Mouse (Mus musculus) liver, adult 2 months (tissue): ENCODE data around the gene Crtc1. TPM values are rescaled to one million over a fixed set of nuclear protein-coding genes. Genes with fewer than 3 reads are reported as not detected.

Experiments used
- DNase-seq: peaks from one replicate; pipeline ENCODE4 v3.0.0-alpha.2; 2011; ENCODE audit warnings: low read depth, low spot score; ENCODE audit errors: extremely low read depth
- H3K27ac ChIP-seq: fragments of 200-500 bp; replicated peaks from 2 replicates; pipeline ENCODE4 v1.5.1; 2012; ENCODE audit warnings: low read depth, mild to moderate bottlenecking, control low read depth, inconsistent platforms, low read length; ENCODE audit not compliant: insufficient read depth
- H3K27me3 ChIP-seq: fragments of 200-500 bp; 2 replicates; pipeline ENCODE4 v1.6.1; 2012; ENCODE audit warnings: mild to moderate bottlenecking, moderate library complexity, low read length, inconsistent platforms; ENCODE audit not compliant: control insufficient read depth, insufficient read depth
- H3K36me3 ChIP-seq: fragments of 200-500 bp; 2 replicates; pipeline ENCODE4 v1.6.1; 2012; ENCODE audit warnings: low read length, inconsistent platforms; ENCODE audit not compliant: control insufficient read depth, insufficient read depth
- H3K4me1 ChIP-seq: fragments of 200-500 bp; 2 replicates; pipeline ENCODE4 v1.6.1; 2011; ENCODE audit warnings: low read length; ENCODE audit not compliant: control insufficient read depth, insufficient read depth
- H3K4me3 ChIP-seq: fragments of 200-500 bp; 2 replicates; pipeline ENCODE4 v1.5.1; 2011; ENCODE audit warnings: low read depth, mild to moderate bottlenecking, control low read depth, low read length, moderate library complexity; ENCODE audit not compliant: insufficient read depth
- H3K79me2 ChIP-seq: fragments of 200-500 bp; 2 replicates; pipeline ENCODE4 v1.6.1; 2012; ENCODE audit warnings: inconsistent platforms, mild to moderate bottlenecking, low read length, moderate library complexity; ENCODE audit not compliant: control insufficient read depth, insufficient read depth
- H3K9ac ChIP-seq: fragments of 200-500 bp; 2 replicates; pipeline ENCODE4 v1.6.1; 2012; ENCODE audit warnings: low read depth, mild to moderate bottlenecking, control low read depth, inconsistent platforms, low read length
- CTCF ChIP-seq: fragments of 200-500 bp; IDR thresholded peaks from 2 replicates; pipeline ENCODE4 v1.5.1; 2011; ENCODE audit warnings: low read depth, low read length, control low read depth
- POLR2A ChIP-seq: fragments of 200-500 bp; IDR thresholded peaks from 2 replicates; pipeline ENCODE4 v1.6.1; 2011; ENCODE audit warnings: low read length, control low read depth; ENCODE audit not compliant: insufficient read depth; ENCODE audit errors: extremely low read depth
- WGBS: fragments of 180-500 bp; shearing (Covaris S2); methylation state at CpG from one replicate; pipeline ENCODE4 v1.1.7; 2018; 5-methylcytosine and 5-hydroxymethylcytosine counted together
- polyA plus RNA-seq: library from polyadenylated mRNA; depleted of rRNA; stranded (reverse); fragments of >200 nt; gene quantifications from 2 replicates; pipeline ENCODE4 v1.2.3, GENCODE M21; 2012
- total RNA-seq: library from RNA; depleted of rRNA; stranded (reverse); fragments of >200 nt; gene quantifications from 2 replicates; pipeline ENCODE4 v1.2.3, GENCODE M21; 2014

Crtc1 gene
- total and polyA plus RNA-seq, 2 experiments, result 1.2 to 8.2 TPM

DNA sequence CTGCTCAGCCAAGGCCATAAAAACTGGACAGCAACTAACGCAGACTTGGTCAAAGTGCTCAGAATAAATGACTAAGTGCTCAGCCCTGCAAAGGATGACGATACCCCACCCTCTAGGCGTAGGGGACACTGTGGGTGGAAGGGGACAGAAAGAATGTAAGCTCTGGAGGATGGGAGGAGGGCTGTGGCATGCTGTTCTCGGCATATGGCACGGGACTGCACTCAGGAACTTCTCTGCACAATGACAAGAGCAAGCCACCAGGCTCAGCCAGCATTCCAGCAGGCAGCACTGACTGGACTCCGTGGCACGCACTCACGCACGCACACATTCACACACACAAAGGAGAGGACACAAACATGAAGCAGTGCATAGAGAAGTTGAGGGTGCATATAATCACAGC, 21.2 kb upstream of the Crtc1 start:
- TF ChIP-seq CTCF (no peak), POLR2A (no peak)
- Histone ChIP-seq H3K27ac (no peak overlapping the region), H3K9ac (no peak overlapping the region), H3K27me3 (no peaks in the 10 kb centered on the region), H3K36me3 (no peaks in the 10 kb centered on the region), H3K79me2 (no peaks in the 10 kb centered on the region), H3K4me3 (no peak overlapping the region), H3K4me1 (no peaks in the 10 kb centered on the region)
- 91% methylated on average over 9 of the region's 9 CpGs for WGBS
- DNase-seq, result no peak

- no peaks in the 10 kb centered on the region for H3K27me3 ChIP-seq
- H3K27ac ChIP-seq, result no peak overlapping the region
- H3K4me1 ChIP-seq, result no peaks in the 10 kb centered on the region
- TF ChIP-seq POLR2A (no peak), CTCF (no peak)
- no peaks in the 10 kb centered on the region for H3K36me3 ChIP-seq
- WGBS, result 95% methylated on average over 5 of the region's 5 CpGs
- H3K79me2 ChIP-seq, result no peaks in the 10 kb centered on the region
- no peak for DNase-seq
- no peak overlapping the region for H3K4me3 ChIP-seq
- H3K9ac ChIP-seq, result no peak overlapping the region
Measured at GRCm38 (mm10) chr8:70460199-70460598, 20.8 kb upstream of the Crtc1 start.

DNA sequence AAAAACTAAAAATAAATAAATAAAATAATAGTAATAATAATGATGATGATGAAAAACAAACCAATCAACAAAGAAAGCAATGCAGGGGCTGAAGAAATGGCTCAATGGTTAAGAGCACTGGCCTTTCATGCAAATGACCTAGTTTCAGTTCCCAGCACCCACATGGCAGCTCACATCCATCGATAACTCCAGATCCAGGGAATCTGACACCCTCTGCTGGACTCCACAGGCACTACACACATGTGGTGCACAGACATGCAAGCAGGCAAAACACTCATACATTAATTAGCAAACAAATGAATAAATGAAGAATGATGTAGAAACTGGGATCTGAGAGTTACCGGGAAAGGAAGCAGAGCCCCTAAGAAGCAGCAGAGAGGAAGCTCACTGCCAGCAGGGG, 20.3 kb upstream of the Crtc1 start:
- no peak for DNase-seq
- WGBS, result 98% methylated on average over 2 of the region's 2 CpGs
- no peaks in the 10 kb centered on the region for H3K36me3 ChIP-seq
- no peak; the same call in 1 of the 2 replicates for TF ChIP-seq CTCF
- TF ChIP-seq POLR2A, result no peak
- no peaks in the 10 kb centered on the region for H3K79me2 ChIP-seq
- H3K27ac ChIP-seq, result no peak overlapping the region
- H3K27me3 ChIP-seq, result no peaks in the 10 kb centered on the region
- no peak overlapping the region for H3K4me3 ChIP-seq
- no peaks in the 10 kb centered on the region for H3K4me1 ChIP-seq
- no peak overlapping the region for H3K9ac ChIP-seq

DNA sequence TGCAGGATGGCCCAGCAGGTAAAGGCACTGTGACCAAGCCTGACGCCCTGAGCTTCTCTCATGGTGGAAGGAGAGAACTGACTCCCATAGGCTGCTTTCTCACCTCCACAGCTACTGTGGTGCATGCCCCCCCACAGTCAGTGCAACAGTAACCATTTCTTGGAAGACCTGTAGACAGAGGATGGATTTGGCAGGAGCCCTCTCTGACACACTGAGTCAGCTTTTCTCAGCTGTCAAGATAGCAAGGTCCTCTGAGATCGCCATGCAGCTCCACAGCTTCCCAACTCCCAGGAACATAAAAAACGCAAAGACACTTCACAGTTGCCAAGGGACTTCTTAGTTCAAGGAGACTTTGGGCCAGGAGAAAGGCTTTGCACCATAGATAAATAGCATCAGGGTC, 19.1 kb upstream of the Crtc1 start:
- no peaks in the 10 kb centered on the region for H3K4me1 ChIP-seq
- DNase-seq, result no peak
- H3K79me2 ChIP-seq, result no peaks in the 10 kb centered on the region
- no peak overlapping the region for H3K4me3 ChIP-seq
- WGBS, result 79% methylated on average over 3 of the region's 3 CpGs
- H3K36me3 ChIP-seq, result no peaks in the 10 kb centered on the region
- TF ChIP-seq POLR2A (no peak), CTCF (no peak)
- H3K9ac ChIP-seq, result no peak overlapping the region
- no peaks in the 10 kb centered on the region for H3K27me3 ChIP-seq
- H3K27ac ChIP-seq, result no peak overlapping the region

DNA sequence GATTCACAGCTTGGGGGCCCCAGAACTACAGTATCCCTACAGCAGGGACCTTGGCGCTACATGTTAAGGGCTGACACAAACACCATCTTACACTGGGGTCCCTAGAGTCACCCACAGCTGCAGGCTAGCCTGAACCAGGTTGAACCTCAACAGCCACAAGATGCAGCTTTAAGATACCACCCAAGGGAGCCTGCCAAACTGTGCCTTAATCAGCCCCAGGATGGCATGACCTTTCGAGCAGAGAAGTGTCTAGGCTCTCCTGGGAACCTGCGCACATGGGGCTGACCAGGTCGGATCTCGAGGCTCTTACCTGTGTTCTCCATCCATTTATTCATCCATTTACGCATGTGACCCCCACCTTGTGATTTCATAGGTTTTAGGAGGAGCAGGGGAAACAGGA, 18.5 kb upstream of the Crtc1 start:
- Histone ChIP-seq H3K27me3 (no peaks in the 10 kb centered on the region), H3K36me3 (no peaks in the 10 kb centered on the region), H3K4me3 (no peak overlapping the region), H3K4me1 (no peaks in the 10 kb centered on the region), H3K79me2 (no peaks in the 10 kb centered on the region), H3K9ac (no peak overlapping the region), H3K27ac (no peak overlapping the region)
- TF ChIP-seq POLR2A (no peak), CTCF (no peak)
- no peak for DNase-seq
- whole genome bisulfite sequencing, result 92% methylated on average over 6 of the region's 6 CpGs

DNA sequence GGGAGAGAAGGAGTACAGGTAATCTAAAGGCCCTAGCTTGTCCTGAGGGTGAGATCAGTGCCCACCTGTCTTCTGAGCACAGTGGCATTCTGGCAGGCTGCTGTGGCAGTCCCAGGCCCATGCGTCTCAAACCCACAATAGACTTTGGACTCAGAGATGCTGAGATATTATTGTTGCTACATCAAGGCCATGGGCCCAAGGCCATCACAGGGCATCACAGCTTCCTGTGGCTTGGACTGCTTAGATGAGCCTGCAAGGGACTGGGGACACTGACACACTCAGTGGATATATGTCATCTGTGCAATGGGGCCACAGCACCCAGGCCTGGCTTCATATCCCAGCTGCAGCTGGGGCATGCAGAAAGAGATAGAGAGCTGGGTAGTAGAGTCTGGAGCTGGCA, 17.6 kb upstream of the Crtc1 start:
- H3K4me3 ChIP-seq, result no peak overlapping the region
- DNase-seq, result no peak
- no peaks in the 10 kb centered on the region for H3K4me1 ChIP-seq
- no peak overlapping the region for H3K27ac ChIP-seq
- no peak overlapping the region for H3K9ac ChIP-seq
- WGBS, result 19% methylated on average over 1 of the region's 1 CpGs
- H3K27me3 ChIP-seq, result no peaks in the 10 kb centered on the region
- H3K36me3 ChIP-seq, result no peaks in the 10 kb centered on the region
- TF ChIP-seq CTCF (no peak), POLR2A (no peak)
- H3K79me2 ChIP-seq, result no peaks in the 10 kb centered on the region
